Comparison of ENCODE assay signal across 12 mouse cellular contexts in the genomic region with DNA sequence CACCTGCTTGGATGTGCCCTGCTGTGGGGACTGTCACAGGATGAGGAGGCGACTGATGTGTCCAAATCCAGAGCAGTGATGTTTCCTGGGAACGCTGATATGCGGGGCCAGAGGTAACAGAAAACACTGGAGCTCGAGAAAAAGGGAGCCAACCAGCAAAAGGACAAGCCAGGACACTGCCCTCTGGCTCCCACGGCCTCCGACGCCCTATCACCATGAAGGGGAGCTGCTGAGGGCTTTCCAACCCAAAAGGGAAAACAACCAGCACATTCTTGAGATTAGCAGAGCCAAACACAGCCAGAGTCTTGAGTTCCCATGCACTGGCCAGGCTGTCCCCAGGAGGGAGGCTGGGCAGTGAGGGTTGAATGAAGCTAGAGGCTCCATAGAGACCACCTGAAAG.
"Had no signal": no experiment of that assay in that cellular context is flagged by ENCODE, and none has a peak within 500 bp of the region (broad histone marks: within the 10 kb centered on the region; RNA-seq: fewer than 3 reads in every experiment).

No protein-coding gene starts in this region.

- H3K4me3 ChIP-seq: left cerebral cortex, adult 2 months; limb, embryonic 15.5 days; midbrain, embryonic 12.5 days; neural tube, embryonic 13.5 days had no signal

- DNase-seq: kidney, postnatal 14 days; lung, adult 18-20 months; retina, postnatal 1 day; right cerebral cortex, postnatal 4 days; spleen, adult 18-20 months; thymus, postnatal 36 days had no signal

- H3K4me1 ChIP-seq: limb, embryonic 15.5 days; midbrain, embryonic 12.5 days; neural tube, embryonic 13.5 days had no signal

- H3K36me3 ChIP-seq: limb, embryonic 15.5 days; midbrain, embryonic 12.5 days; neural tube, embryonic 13.5 days had no signal

- ATAC-seq: midbrain, embryonic 16.5 days had no signal

- H3K27me3 ChIP-seq: limb, embryonic 15.5 days; midbrain, embryonic 12.5 days; neural tube, embryonic 13.5 days had no signal

- H3K27ac ChIP-seq: left cerebral cortex, adult 2 months; limb, embryonic 15.5 days; liver, embryonic 14.5 days; midbrain, embryonic 12.5 days; neural tube, embryonic 13.5 days had no signal

- H3K9me3 ChIP-seq: limb, embryonic 15.5 days; midbrain, embryonic 12.5 days; neural tube, embryonic 13.5 days had no signal

- H3K4me2 ChIP-seq: limb, embryonic 15.5 days; midbrain, embryonic 12.5 days; neural tube, embryonic 13.5 days had no signal

- H3K9ac ChIP-seq: limb, embryonic 15.5 days; liver, embryonic 14.5 days; midbrain, embryonic 12.5 days; neural tube, embryonic 13.5 days had no signal
